Mouse (Mus musculus) bone marrow, adult 2 months (tissue): ENCODE measurements around the gene Rbsn.

Experiments
- CTCF ChIP-seq: fragments of 200-500 bp; IDR thresholded peaks from 2 replicates; pipeline ENCODE4 v1.5.1; 2011; ENCODE audit warnings: low read length, control low read depth; ENCODE audit not compliant: control insufficient read depth, insufficient read depth
- POLR2A ChIP-seq: fragments of 200-500 bp; IDR thresholded peaks from 2 replicates; pipeline ENCODE4 v1.6.1; 2011; ENCODE audit warnings: low read depth, mild to moderate bottlenecking, control low read depth, low read length, borderline replicate concordance; ENCODE audit not compliant: control insufficient read depth

GRCm38 (mm10) chr6:92246335-92246734 is 31.6 kb upstream of the Rbsn start:
- no peak for TF ChIP-seq CTCF
- no peak for TF ChIP-seq POLR2A
